Mouse (Mus musculus): ENCODE results near the gene Cd180. TPM values are rescaled to one million over a fixed set of nuclear protein-coding genes. Genes with fewer than 3 reads are reported as not detected.

The Cd180 gene
- polyA plus RNA-seq, 1 experiment from 2014 or later = 0.63 TPM

DNA sequence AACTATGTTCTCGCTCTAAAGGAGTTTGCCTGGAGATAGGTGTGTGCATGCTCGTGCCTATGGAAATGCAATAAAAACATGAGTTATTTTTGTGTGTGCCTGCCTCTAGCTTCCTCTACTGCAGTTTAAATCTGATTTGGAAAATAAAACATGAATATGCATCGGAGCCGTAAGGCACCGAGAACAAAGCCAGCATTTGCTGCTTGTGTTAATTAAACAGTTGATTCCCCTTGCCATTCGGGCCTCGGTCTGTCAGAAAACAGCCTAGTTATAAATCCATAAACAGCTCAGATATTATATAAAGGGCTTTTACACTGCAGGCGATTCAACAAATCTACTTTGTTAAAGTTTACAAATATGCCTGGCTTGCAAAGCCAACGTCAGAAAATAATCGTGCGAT lies 75.2 kb downstream of the Cd180 start:
- Histone ChIP-seq H3K4me2 (no peak overlapping the region), H3K4me3 (replicated peaks) (no peak overlapping the region), H3K9me3 (no peaks in the 10 kb centered on the region), H3K27me3 (replicated peaks) (no peaks in the 10 kb centered on the region), H3K9ac (no peak overlapping the region), H3K36me3 (peaks cover 12% of the 10 kb centered on the region), H3K4me1 (no peaks in the 10 kb centered on the region), H3K27ac (no peak overlapping the region)
- no peak for ATAC-seq (ENCODE audit: insufficient read depth, low FRiP score, low read depth)
- 94% methylated on average over 11 of the region's 11 CpGs for WGBS

DNA sequence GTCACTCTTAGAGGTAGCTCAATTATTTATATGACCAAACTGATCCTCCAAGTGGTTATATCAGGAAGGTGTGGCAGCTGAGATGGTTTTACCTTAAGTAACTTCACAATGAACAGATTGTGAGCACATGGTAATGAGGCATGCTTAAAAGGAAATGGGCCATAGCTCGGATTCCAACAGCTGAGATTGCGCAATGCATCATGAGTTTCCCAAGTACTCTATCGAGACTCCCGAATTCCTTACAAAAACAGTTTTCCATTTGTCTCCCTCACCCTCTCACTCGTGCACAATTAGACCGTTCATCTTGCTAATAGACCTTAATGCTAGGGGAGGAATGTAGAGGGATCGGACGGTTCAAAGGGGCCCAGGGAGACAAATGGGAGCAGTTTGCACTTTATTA lies 76.8 kb downstream of the Cd180 start:
- ATAC-seq (ENCODE audit: insufficient read depth, low FRiP score, low read depth) = no peak
- Histone ChIP-seq H3K27ac (no peak overlapping the region), H3K9ac (no peak overlapping the region)

DNA sequence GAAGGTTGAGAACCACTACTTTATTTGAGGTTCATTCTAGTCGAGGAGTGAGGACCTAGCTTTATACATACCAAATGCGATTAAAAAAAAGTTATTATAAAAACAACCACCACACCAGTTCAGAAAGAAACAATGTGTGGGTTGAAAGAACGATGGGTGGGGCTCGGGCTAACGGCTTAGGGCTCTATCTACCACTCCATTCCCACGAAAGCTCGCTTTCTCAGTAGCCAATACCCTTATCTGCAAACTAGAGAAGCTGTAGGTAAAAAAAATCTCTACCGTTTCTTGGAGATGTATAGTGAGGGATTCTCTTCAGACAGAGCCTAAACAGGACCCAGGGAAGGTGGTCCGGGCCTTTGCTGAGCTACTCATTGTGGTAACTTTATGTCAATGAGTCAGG lies 79.8 kb downstream of the Cd180 start:
- no peak overlapping the region for H3K4me3 ChIP-seq (replicated peaks)
- ATAC-seq (ENCODE audit: insufficient read depth, low FRiP score, low read depth) = no peak
- WGBS = 83% methylated on average over 9 of the region's 9 CpGs
- H3K27me3 ChIP-seq (replicated peaks) = no peaks in the 10 kb centered on the region
- H3K27ac ChIP-seq = no peak overlapping the region
- H3K4me2 ChIP-seq = no peak overlapping the region
- peaks cover 3% of the 10 kb centered on the region; the same call in 1 of the 2 replicates for H3K36me3 ChIP-seq
- no peak overlapping the region for H3K9ac ChIP-seq
- no peaks in the 10 kb centered on the region for H3K9me3 ChIP-seq
- H3K4me1 ChIP-seq = no peaks in the 10 kb centered on the region

More for the DNA sequence above, 76.8 kb downstream of the Cd180 start:
- Histone ChIP-seq H3K9me3 (no peaks in the 10 kb centered on the region), H3K36me3 (peaks cover 3% of the 10 kb centered on the region; the same call in 1 of the 2 replicates), H3K4me1 (no peaks in the 10 kb centered on the region), H3K4me3 (replicated peaks) (no peak overlapping the region), H3K27me3 (replicated peaks) (no peaks in the 10 kb centered on the region), H3K4me2 (no peak overlapping the region)
- WGBS = 49% methylated on average over 8 of the region's 8 CpGs

GRCm38 (mm10) chr13:102774786-102775201 lies 81.4 kb downstream of the Cd180 start:
- Histone ChIP-seq H3K4me2 (no peak overlapping the region), H3K36me3 (peaks cover 12% of the 10 kb centered on the region), H3K4me1 (no peaks in the 10 kb centered on the region), H3K4me3 (replicated peaks) (no peak overlapping the region), H3K9me3 (no peaks in the 10 kb centered on the region), H3K27me3 (replicated peaks) (no peaks in the 10 kb centered on the region), H3K27ac (no peak overlapping the region), H3K9ac (no peak overlapping the region)
- no peak for ATAC-seq (ENCODE audit: insufficient read depth, low FRiP score, low read depth)
- WGBS = 70% methylated on average over 7 of the region's 7 CpGs

DNA sequence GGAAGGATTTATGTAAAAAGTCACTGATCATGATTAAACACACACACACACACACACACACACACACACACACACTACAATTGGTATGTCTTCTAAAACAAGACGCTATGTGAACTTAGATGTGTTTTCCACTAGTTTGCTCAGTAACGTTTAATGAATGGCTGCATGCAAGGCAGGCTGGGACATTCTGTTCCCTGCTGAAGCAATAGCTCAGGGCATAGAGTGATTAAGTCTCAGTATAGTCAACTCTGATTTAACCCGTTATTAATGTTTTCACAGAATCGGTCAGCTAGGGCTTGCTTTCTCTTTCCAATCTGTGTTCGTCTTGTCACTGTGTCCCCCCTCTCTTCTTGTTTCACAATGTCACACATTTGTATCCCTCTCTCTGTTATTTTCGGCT lies 82.1 kb downstream of the Cd180 start:
- ATAC-seq (ENCODE audit: insufficient read depth, low FRiP score, low read depth) = no peak
- Histone ChIP-seq H3K36me3 (peaks cover 12% of the 10 kb centered on the region), H3K9ac (no peak overlapping the region), H3K4me3 (replicated peaks) (no peak overlapping the region), H3K9me3 (no peaks in the 10 kb centered on the region), H3K27me3 (replicated peaks) (no peaks in the 10 kb centered on the region), H3K27ac (no peak overlapping the region), H3K4me1 (no peaks in the 10 kb centered on the region), H3K4me2 (no peak overlapping the region)
- WGBS = 77% methylated on average over 6 of the region's 6 CpGs

DNA sequence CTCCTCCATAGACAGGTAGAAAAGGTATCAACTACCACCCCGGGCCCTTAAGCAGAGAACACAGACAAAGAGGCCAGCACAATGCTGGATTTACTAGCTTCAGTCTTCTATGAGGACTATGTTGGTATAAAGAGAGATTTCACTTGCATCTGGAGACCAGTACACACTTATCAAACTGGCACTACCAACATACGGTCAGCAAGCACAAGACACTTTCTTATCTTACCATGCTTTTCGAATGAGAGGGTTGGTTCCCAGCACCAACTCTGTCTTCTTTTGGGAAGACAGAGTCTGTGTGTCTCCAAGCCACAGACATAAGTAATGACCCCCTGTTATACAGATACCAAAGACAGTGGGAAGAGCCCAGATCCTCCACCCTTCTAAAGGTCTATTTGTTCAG lies 85.5 kb downstream of the Cd180 start:
- Histone ChIP-seq H3K27me3 (replicated peaks) (no peaks in the 10 kb centered on the region), H3K27ac (no peak overlapping the region), H3K4me2 (no peak overlapping the region), H3K9me3 (no peaks in the 10 kb centered on the region), H3K9ac (no peak overlapping the region), H3K36me3 (peaks cover 8% of the 10 kb centered on the region), H3K4me3 (replicated peaks) (no peak overlapping the region), H3K4me1 (no peaks in the 10 kb centered on the region)
- WGBS = 87% methylated on average over 3 of the region's 3 CpGs
- ATAC-seq (ENCODE audit: insufficient read depth, low FRiP score, low read depth) = no peak

- 93% methylated on average over 3 of the region's 3 CpGs for WGBS
- no peak overlapping the region for H3K27ac ChIP-seq
These were observed 85.9 kb downstream of the Cd180 start for GRCm38 (mm10) chr13:102779275-102779674.

GRCm38 (mm10) chr13:102783531-102784310 lies 90.4 kb downstream of the Cd180 start:
- Histone ChIP-seq H3K9ac (no peak overlapping the region), H3K36me3 (peaks cover 8% of the 10 kb centered on the region), H3K27ac (no peak overlapping the region), H3K4me3 (replicated peaks) (no peak overlapping the region), H3K27me3 (replicated peaks) (no peaks in the 10 kb centered on the region), H3K4me1 (no peaks in the 10 kb centered on the region), H3K4me2 (no peak overlapping the region), H3K9me3 (no peaks in the 10 kb centered on the region)
- no peak for ATAC-seq (ENCODE audit: insufficient read depth, low FRiP score, low read depth)
- WGBS = 61% methylated on average over 7 of the region's 7 CpGs

More at GRCm38 (mm10) chr13:102779275-102779674, 85.9 kb downstream of the Cd180 start:
- Histone ChIP-seq H3K36me3 (peaks cover 8% of the 10 kb centered on the region), H3K4me1 (no peaks in the 10 kb centered on the region), H3K9ac (no peak overlapping the region), H3K4me3 (replicated peaks) (no peak overlapping the region), H3K9me3 (no peaks in the 10 kb centered on the region), H3K4me2 (no peak overlapping the region), H3K27me3 (replicated peaks) (no peaks in the 10 kb centered on the region)
- ATAC-seq (ENCODE audit: insufficient read depth, low FRiP score, low read depth) = no peak

GRCm38 (mm10) chr13:102786666-102787230 lies 93.4 kb downstream of the Cd180 start:
- ATAC-seq (ENCODE audit: insufficient read depth, low FRiP score, low read depth) = no peak
- Histone ChIP-seq H3K27ac (no peak overlapping the region), H3K27me3 (replicated peaks) (no peaks in the 10 kb centered on the region), H3K9me3 (no peaks in the 10 kb centered on the region), H3K4me3 (replicated peaks) (no peak overlapping the region), H3K4me1 (no peaks in the 10 kb centered on the region), H3K4me2 (no peak overlapping the region), H3K36me3 (no peaks in the 10 kb centered on the region), H3K9ac (no peak overlapping the region)
- WGBS = 73% methylated on average over 10 of the region's 10 CpGs
